Mouse (Mus musculus) heart, adult 2 months (tissue): Measurements from ENCODE around the gene Clcn6.

ENCODE experiments used
- CTCF ChIP-seq: fragments of 200-600 bp; IDR thresholded peaks from 2 replicates; pipeline ENCODE4 v1.8.1; 2022; ENCODE audit warnings: antibody characterized with exemption, mild to moderate bottlenecking, moderate library complexity
- EP300 ChIP-seq: fragments of 200-500 bp; IDR thresholded peaks from 2 replicates; pipeline ENCODE4 v1.6.1; 2011; ENCODE audit warnings: low read depth, low read length, control low read depth; ENCODE audit not compliant: insufficient read depth
- POLR2A ChIP-seq: fragments of 200-500 bp; IDR thresholded peaks from 2 replicates; pipeline ENCODE4 v1.6.1; 2011; ENCODE audit warnings: mild to moderate bottlenecking, low read depth, low read length, control low read depth; ENCODE audit not compliant: insufficient read depth

GRCm38 (mm10) chr4:148011332-148011731, 27.3 kb downstream of the Clcn6 start:
- TF ChIP-seq EP300 = no peak
- TF ChIP-seq CTCF = no peak
- no peak for TF ChIP-seq POLR2A
